Mouse (Mus musculus) liver, postnatal 0 days (tissue): ENCODE data around the gene Olfr750. TPM values are rescaled to one million over a fixed set of nuclear protein-coding genes. Genes with fewer than 3 reads are reported as not detected.
A peak's percentile ranks its signal among the peaks of the same experiment; 100 is the strongest.
"Not testable (repeated sequence)": the region's sequence is repeated elsewhere in the genome, so short reads cannot be mapped to it uniquely, and the experiment has no call there.

Source experiments
- ATAC-seq: fragments of 200-750 bp; cut with Nextera tagmentation; 2 replicates; pipeline ENCODE4 v1.8.0; 2017; ENCODE audit warnings: mild to moderate bottlenecking, moderate library complexity
- DNase-seq: peaks from one replicate; pipeline ENCODE4 v3.0.0-alpha.2; 2016
- H3K27ac ChIP-seq: fragments of 300-500 bp; sonication (generic); 2 replicates; pipeline ENCODE4 v1.5.1; 2014; ENCODE audit warnings: antibody characterized with exemption, moderate library complexity, mild to moderate bottlenecking, low read depth
- H3K27me3 ChIP-seq: fragments of 300-500 bp; sonication (generic); 2 replicates; pipeline ENCODE4 v1.6.1; 2014; ENCODE audit warnings: low read length, control low read depth, mixed read lengths; ENCODE audit not compliant: insufficient read depth
- H3K36me3 ChIP-seq: fragments of 300-500 bp; sonication (generic); replicated peaks from 2 replicates; pipeline ENCODE4 v1.6.1; 2014; ENCODE audit warnings: mild to moderate bottlenecking, control low read depth, low read length, moderate library complexity, mixed read lengths; ENCODE audit not compliant: insufficient read depth
- H3K4me1 ChIP-seq: fragments of 300-500 bp; sonication (generic); 2 replicates; pipeline ENCODE4 v1.6.1; 2014; ENCODE audit warnings: antibody characterized with exemption, mild to moderate bottlenecking, control low read depth; ENCODE audit not compliant: insufficient read depth
- H3K4me2 ChIP-seq: fragments of 300-500 bp; sonication (generic); 2 replicates; pipeline ENCODE4 v1.6.1; 2014; ENCODE audit warnings: low read depth, mild to moderate bottlenecking, low read length, moderate library complexity, mixed read lengths
- H3K4me3 ChIP-seq: fragments of 300-500 bp; sonication (generic); 2 replicates; pipeline ENCODE4 v1.5.1; 2014; ENCODE audit warnings: low read depth, low read length
- H3K9ac ChIP-seq: fragments of 300-500 bp; sonication (generic); replicated peaks from 2 replicates; pipeline ENCODE4 v1.6.1; 2014; ENCODE audit warnings: mild to moderate bottlenecking, moderate library complexity
- H3K9me3 ChIP-seq: fragments of 300-500 bp; sonication (generic); 2 replicates; pipeline ENCODE4 v1.6.1; 2016; ENCODE audit warnings: mild to moderate bottlenecking, control low read depth, low read length, mixed read lengths
- CTCF ChIP-seq: sonication (generic); IDR thresholded peaks from 2 replicates; pipeline ENCODE4 v1.5.1; 2016; ENCODE audit warnings: antibody characterized with exemption, low read depth
- EP300 ChIP-seq: IDR thresholded peaks from 2 replicates; pipeline ENCODE4 v1.6.1; 2016; ENCODE audit warnings: antibody characterized with exemption, low read depth, mild to moderate bottlenecking
- whole genome bisulfite sequencing: fragments of 180-500 bp; shearing (Covaris S2); extraction: QIAGEN DNeasy Blood & Tissue Kit; methylation state at CpG from one replicate; pipeline ENCODE4 v1.1.7; 2014; ENCODE audit not compliant: insufficient replicate concordance; 5-methylcytosine and 5-hydroxymethylcytosine counted together
- polyA plus RNA-seq: library from polyadenylated mRNA; unstranded; fragments of >200 nt; fragmentation: Nextera tagmentation; extraction: Ambion mirVana; gene quantifications from 2 replicates; pipeline ENCODE4 v1.2.1, GENCODE M21; 2015

The Olfr750 gene
- polyA plus RNA-seq, 1 experiment from 2014 or later, result not detected

GRCm38 (mm10) chr14:51103217-51103616, 29.0 kb upstream of the Olfr750 start:
- DNase-seq (peak; percentile 85), ATAC-seq (no peak)
- 0 out of 2 replicates have a peak, but pooled peaks cover 3% of the 10 kb centered on the region for H3K36me3 ChIP-seq
- H3K4me2 ChIP-seq, result no peak overlapping the region
- H3K4me3 ChIP-seq, result no peak overlapping the region
- H3K27me3 ChIP-seq, result no peaks in the 10 kb centered on the region
- no peak overlapping the region for H3K9ac ChIP-seq
- 65% methylated on average over 3 of the region's 3 CpGs for WGBS
- no peak overlapping the region for H3K27ac ChIP-seq
- H3K9me3 ChIP-seq, result no peaks in the 10 kb centered on the region
- TF ChIP-seq CTCF (peak; percentile 93), EP300 (no peak)
- peaks cover 3% of the 10 kb centered on the region; the same call in 1 of the 2 replicates for H3K4me1 ChIP-seq

- Histone ChIP-seq H3K4me2 (no peak overlapping the region), H3K9ac (no peak overlapping the region), H3K27ac (no peak overlapping the region), H3K27me3 (no peaks in the 10 kb centered on the region), H3K4me3 (no peak overlapping the region), H3K4me1 (no peaks in the 10 kb centered on the region; the same call in 1 of the 2 replicates), H3K9me3 (no peaks in the 10 kb centered on the region), H3K36me3 (0 out of 2 replicates have a peak, but pooled peaks cover 3% of the 10 kb centered on the region)
- TF ChIP-seq CTCF (no peak), EP300 (no peak)
- 73% methylated on average over 9 of the region's 9 CpGs for WGBS
- ATAC-seq, result no peak
- no peak for DNase-seq
Observed at GRCm38 (mm10) chr14:51101284-51101683, 27.0 kb upstream of the Olfr750 start.

GRCm38 (mm10) chr14:51098921-51099320, 24.7 kb upstream of the Olfr750 start:
- no peak overlapping the region for H3K9ac ChIP-seq
- WGBS, result 96% methylated on average over 11 of the region's 11 CpGs
- DNase-seq, result no peak
- no peaks in the 10 kb centered on the region for H3K36me3 ChIP-seq
- no peak overlapping the region for H3K4me3 ChIP-seq
- TF ChIP-seq CTCF (no peak), EP300 (no peak)
- H3K9me3 ChIP-seq, result no peaks in the 10 kb centered on the region
- ATAC-seq, result no peak
- no peaks in the 10 kb centered on the region for H3K27me3 ChIP-seq
- peaks cover 15% of the 10 kb centered on the region for H3K4me1 ChIP-seq
- H3K27ac ChIP-seq, result no peak overlapping the region
- H3K4me2 ChIP-seq, result no peak overlapping the region

GRCm38 (mm10) chr14:51098300-51098699, 24.1 kb upstream of the Olfr750 start:
- peak; percentile 52 for DNase-seq
- 31% methylated on average over 1 of the region's 1 CpGs for WGBS
- not testable (repeated sequence) for H3K4me2 ChIP-seq, H3K9me3 ChIP-seq, H3K36me3 ChIP-seq, H3K27me3 ChIP-seq, H3K4me3 ChIP-seq, H3K9ac ChIP-seq, H3K27ac ChIP-seq
- TF ChIP-seq CTCF, result peak; percentile 79
- peak; percentile 26 for ATAC-seq
- H3K4me1 ChIP-seq, result peaks cover 21% of the 10 kb centered on the region

GRCm38 (mm10) chr14:51095736-51096524, 21.7 kb upstream of the Olfr750 start:
- TF ChIP-seq EP300, result no peak
- TF ChIP-seq CTCF, result no peak
- 25% methylated on average over 9 of the region's 9 CpGs for WGBS
- Histone ChIP-seq H3K27me3 (no peaks in the 10 kb centered on the region), H3K27ac (peak overlapping the region; percentile 20), H3K9me3 (no peaks in the 10 kb centered on the region), H3K4me1 (peaks cover 33% of the 10 kb centered on the region), H3K36me3 (no peaks in the 10 kb centered on the region), H3K4me3 (peak overlapping the region; percentile 1; the same call in 1 of the 2 replicates), H3K9ac (no peak overlapping the region), H3K4me2 (peak overlapping the region; percentile 19; the same call in 1 of the 2 replicates)
- peak; percentile 28 for DNase-seq
- ATAC-seq, result peak; percentile 81

GRCm38 (mm10) chr14:51094921-51095320, 20.7 kb upstream of the Olfr750 start:
- no peak for TF ChIP-seq CTCF
- TF ChIP-seq EP300, result no peak
- DNase-seq (no peak), ATAC-seq (no peak)
- no peak overlapping the region for H3K27ac ChIP-seq
- no peaks in the 10 kb centered on the region for H3K27me3 ChIP-seq
- H3K9me3 ChIP-seq, result no peaks in the 10 kb centered on the region
- H3K36me3 ChIP-seq, result no peaks in the 10 kb centered on the region
- peaks cover 37% of the 10 kb centered on the region for H3K4me1 ChIP-seq
- no peak overlapping the region for H3K4me2 ChIP-seq
- H3K4me3 ChIP-seq, result no peak overlapping the region
- no peak overlapping the region for H3K9ac ChIP-seq
- 73% methylated on average over 9 of the region's 9 CpGs for WGBS
